Mouse (Mus musculus) liver, postnatal 0 days (tissue): ENCODE measurements around the gene Ubtfl1.
"Not testable (repeated sequence)": the region's sequence is repeated elsewhere in the genome, so short reads cannot be mapped to it uniquely, and the experiment has no call there.

Source experiments
- CTCF ChIP-seq: sonication (generic); IDR thresholded peaks from 2 replicates; pipeline ENCODE4 v1.5.1; 2016; ENCODE audit warnings: antibody characterized with exemption, low read depth
- EP300 ChIP-seq: IDR thresholded peaks from 2 replicates; pipeline ENCODE4 v1.6.1; 2016; ENCODE audit warnings: antibody characterized with exemption, low read depth, mild to moderate bottlenecking

DNA sequence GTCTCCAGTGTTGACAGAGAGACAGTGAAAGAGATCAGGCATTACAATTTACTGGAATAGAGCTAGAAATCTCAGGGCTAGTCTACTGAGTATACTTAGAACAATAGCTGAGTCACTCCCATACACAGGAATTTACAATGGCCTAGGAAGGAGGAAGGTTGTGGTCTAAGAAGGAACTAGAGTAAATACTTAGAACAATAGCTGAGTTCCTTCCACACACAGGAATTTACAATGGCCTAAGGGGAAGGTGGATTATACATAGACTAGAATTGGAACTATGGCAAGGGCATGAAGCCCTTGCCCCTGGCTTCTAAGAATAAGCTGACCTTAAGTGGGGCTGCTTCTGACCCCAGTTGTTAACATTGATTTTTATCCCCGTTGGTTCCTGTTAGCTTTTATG lies 31.2 kb upstream of the Ubtfl1 start:
- TF ChIP-seq EP300, CTCF: not testable (repeated sequence)
